Mouse (Mus musculus): Measurements from ENCODE around the gene 1700013G24Rik.

GRCm38 (mm10) chr4:137483871-137484270 is 30.8 kb downstream of the 1700013G24Rik start:
- no peak for TF ChIP-seq CTCF (IDR thresholded peaks at IDR 0.05; ENCODE audit: low read depth, low read length)
- TF ChIP-seq POLR2A (IDR thresholded peaks at IDR 0.05; ENCODE audit: insufficient read depth, low read length): no peak

All from ES-Bruce4 (cell line).